In genomic region chr16:94290073-94290999, GRCm38 (mm10) we compare ENCODE assay signal across 8 mouse cellular contexts. TPM values are rescaled to one million over a fixed set of nuclear protein-coding genes. Genes with fewer than 3 reads are reported as not detected.
DNase-seq lines count a peak whose midpoint lies in the region; ATAC-seq lines count a peak whose summit lies in the region.

No protein-coding gene starts in this region.

- intact Hi-C loops in left cerebral cortex, postnatal 10 days (cut with DNase I): no loop called here

- DNase-seq in ZHBTc4 (ENCODE audit: low read depth, low spot score): peak; percentile 93
- DNase-seq in cerebellum, postnatal 14 days: peak; percentile 90 to 91
- DNase-seq in gastrocnemius, postnatal 10 days: peak; percentile 75
- DNase-seq in induced T-regulatory cell, adult 2 months (ENCODE audit: low read depth): peak; percentile 91
- peak; percentile 56 to 89 for DNase-seq in left cerebral cortex, postnatal 10 days (ENCODE audit: extremely low spot score in 1 of 2, low spot score in 2 of 2)
- peak; percentile 80 to 87 for DNase-seq in right cerebral cortex, postnatal 10 days (ENCODE audit: low spot score in 2 of 2)
- peak; percentile 79 for DNase-seq in urinary bladder, postnatal 25 days (ENCODE audit: low spot score)

- peak; percentile 92 for ATAC-seq in megakaryocyte progenitor cell, adult 5-6 weeks (replicated peaks; ENCODE audit: poor library complexity)

RNA-seq across cellular contexts. Expression of gene Hlcs, which starts 23.0 kb away (rescaled TPM):
- 1 to 10 TPM; 7.0 to 7.7 TPM for total RNA-seq in gastrocnemius, postnatal 10 days (2021)
- 10 to 100 TPM; 12.4 to 13.1 TPM for total RNA-seq in left cerebral cortex, postnatal 10 days (2021)
- 8.2 and 9.8 TPM in 2 replicates for total RNA-seq in megakaryocyte progenitor cell, adult 5-6 weeks (2015)
- 4.3 and 6.0 TPM in 2 replicates for total RNA-seq in megakaryocyte progenitor cell, adult 5-6 weeks (2017)

RNA-seq across cellular contexts. Expression of gene Ripply3, which starts 37.9 kb away (rescaled TPM):
- total RNA-seq in gastrocnemius, postnatal 10 days (2021): 1 to 10 TPM; 1.9 to 3.4 TPM
- under 1 TPM in 1 of 2 experiments, not detected in 1; 0.43 TPM for total RNA-seq in left cerebral cortex, postnatal 10 days (2021)
- 0.67 TPM in 1 of 2 replicates, not detected in the other for total RNA-seq in megakaryocyte progenitor cell, adult 5-6 weeks (2015)
- not detected in 2 replicates for total RNA-seq in megakaryocyte progenitor cell, adult 5-6 weeks (2017)

Comparison
In these comparisons a context has a peak if more than half of its experiments do, and no peak if none do; other contexts are left out.
1. Peak in every context shown above with its lines: DNase-seq and ATAC-seq.